Mouse (Mus musculus) cerebellum, postnatal 4 days (tissue): ENCODE results near the gene Dusp18.

Source experiments
- DNase-seq, 2 experiments: peaks; one replicate each; pipeline ENCODE4 v3.0.0; 2022; ENCODE audit warnings: low spot score in 2 of 2, mixed read lengths in 1 of 2

Gene Dusp18

GRCm38 (mm10) chr11:3930019-3930418, 35.0 kb downstream of the Dusp18 start:
- DNase-seq, result no peak

DNA sequence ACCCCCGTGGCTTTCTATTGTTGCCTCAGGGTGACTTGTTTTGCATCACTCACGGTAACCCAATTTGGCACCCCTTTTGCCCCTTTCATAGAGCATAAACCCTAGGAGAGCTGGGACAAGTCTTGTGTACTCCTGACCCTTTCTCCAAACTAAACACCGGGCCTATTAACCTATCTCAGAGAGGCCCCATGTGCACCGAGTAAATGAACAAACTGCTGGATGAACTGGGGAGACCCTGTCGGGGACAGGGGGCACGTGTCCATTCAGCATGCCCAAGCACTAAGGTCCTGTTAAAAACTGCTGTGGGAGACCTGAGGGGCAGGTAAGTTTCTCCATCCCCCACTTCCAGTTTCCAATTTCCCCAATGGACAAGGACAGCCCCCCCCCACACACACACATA, 35.9 kb downstream of the Dusp18 start:
- no peak for DNase-seq

GRCm38 (mm10) chr11:3931511-3932211, 36.6 kb downstream of the Dusp18 start, which contains the start of gene Tcn2:
Gene Tcn2 (minus strand): TSS chr11:3932159.
- peak in 1 of 2 experiments; percentile 71 for DNase-seq

- no peak for DNase-seq
These were observed 38.8 kb downstream of the Dusp18 start for GRCm38 (mm10) chr11:3933756-3934285.

DNA sequence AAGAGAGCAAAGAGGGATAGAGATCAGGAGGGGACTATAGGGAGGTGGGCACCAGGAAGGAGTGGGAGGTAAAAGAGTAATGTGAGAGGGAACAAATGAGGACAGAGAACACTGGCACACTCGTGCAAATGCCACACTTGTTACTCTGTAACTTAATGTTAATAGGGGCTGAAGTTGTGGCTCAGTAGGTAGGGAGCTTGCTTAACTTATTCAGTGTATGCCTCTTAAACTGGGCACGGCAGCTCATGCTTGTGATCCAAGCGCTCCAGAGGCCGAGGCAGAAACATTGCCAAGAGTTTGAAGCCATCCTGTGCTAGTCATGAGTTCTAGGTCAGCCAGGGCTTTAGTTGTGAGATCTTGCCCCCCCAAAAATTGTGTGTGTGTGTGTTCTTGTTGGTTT, 40.1 kb downstream of the Dusp18 start:
- no peak for DNase-seq

DNA sequence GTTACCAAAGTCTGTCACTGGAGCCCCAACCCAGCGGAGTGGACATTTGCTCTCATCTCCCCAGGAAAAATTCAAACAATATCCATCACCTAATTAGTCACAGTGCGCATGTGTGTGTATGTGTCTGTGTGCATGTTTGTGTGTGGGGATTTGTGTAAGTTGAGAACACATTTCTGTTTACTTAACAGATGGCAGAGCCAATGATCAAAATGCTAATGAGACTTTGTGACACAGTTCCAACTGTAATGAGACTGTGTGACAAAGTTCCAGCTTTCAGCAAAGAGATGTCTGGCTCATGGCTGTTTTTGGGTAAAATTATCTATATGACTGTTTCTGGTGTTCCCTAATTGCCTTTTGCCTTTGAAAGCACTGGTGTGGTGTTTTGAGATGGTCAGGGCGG, 41.3 kb downstream of the Dusp18 start:
- DNase-seq, result no peak

DNA sequence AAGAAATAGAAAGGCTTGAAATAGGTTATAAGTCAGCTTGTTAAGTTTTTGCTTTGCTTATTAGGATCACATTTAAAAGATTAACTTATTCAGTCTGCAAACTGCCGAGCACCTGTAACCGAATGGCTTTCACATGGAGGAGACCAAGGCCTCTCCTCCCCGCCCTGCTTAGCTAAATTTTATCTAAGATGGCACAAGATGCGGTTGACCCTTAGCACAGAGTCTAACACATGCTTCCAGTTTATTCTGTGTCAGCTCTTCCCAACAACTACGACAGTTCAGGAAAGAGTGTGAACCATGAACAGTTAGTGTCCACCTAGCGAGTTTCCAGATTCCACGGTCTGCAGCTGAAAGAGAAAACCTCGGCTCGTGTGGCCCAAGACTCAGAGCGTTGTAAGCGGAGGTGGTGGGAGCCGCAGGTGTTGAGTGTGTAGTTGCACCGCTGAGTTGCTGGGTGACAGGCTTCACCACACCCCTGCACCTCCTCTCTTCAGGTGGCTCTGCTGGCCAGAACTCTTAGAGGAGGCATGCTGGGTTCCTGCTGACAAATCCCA, 42.4 kb downstream of the Dusp18 start:
- no peak for DNase-seq

DNA sequence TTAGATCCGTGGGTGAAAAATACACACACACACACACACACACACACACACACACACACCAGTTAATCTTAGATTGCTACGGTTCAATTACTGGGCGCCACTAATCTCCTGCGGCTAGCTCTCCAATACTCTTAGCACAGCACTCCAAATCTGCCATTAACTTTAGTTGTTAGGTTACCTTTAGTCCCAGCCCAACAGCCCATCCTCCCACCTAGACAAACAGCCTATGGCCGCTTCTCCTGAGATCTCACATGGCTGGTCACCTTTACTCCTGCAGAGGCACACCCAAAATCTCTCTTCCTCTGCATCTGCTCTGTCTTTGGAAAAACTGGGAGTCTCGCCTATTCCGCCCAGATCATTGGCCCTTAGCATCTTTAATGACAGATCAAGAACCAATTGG, 46.3 kb downstream of the Dusp18 start:
- DNase-seq, result no peak

DNA sequence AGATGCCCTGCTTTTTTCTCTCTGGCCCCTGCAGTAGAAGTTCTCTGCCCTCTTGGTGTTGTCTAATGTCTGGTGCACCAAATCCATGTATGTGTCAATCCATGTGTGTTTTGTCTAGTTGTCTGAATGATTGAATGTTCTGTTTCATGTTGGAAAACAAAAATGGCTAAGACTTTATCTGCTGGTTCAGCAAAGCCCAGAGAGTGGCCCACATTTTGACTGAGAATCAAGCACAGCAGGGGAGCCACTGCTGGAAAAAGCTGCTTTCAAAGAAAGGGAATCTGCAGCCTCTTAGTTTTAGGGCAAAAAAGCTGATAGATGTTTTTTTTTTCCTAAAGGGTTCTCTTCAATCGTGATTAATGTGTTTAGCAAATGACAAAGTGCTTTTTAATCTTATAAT, 51.3 kb downstream of the Dusp18 start:
- no peak for DNase-seq
